Mouse (Mus musculus): Measurements from ENCODE around the gene Tsc22d1.

Gene Tsc22d1

GRCm38 (mm10) chr14:76414862-76415780 is at the start of gene Tsc22d1:
Gene Tsc22d1 (plus strand): TSS chr14:76414961.
- peak; percentile 56 for DNase-seq (ENCODE audit: low spot score)

GRCm38 (mm10) chr14:76373638-76374037 is 41.1 kb upstream of the Tsc22d1 start:
- no peak for DNase-seq (ENCODE audit: low spot score)

- no peak for DNase-seq (ENCODE audit: low spot score)
Observed at GRCm38 (mm10) chr14:76374601-76375000, 40.2 kb upstream of the Tsc22d1 start.

GRCm38 (mm10) chr14:76376561-76376960 is 38.2 kb upstream of the Tsc22d1 start:
- no peak for DNase-seq (ENCODE audit: low spot score)

- no peak for DNase-seq (ENCODE audit: low spot score)
Observed at GRCm38 (mm10) chr14:76379411-76379810, 35.4 kb upstream of the Tsc22d1 start.

- DNase-seq (ENCODE audit: low spot score), result no peak
Observed at GRCm38 (mm10) chr14:76388025-76388424, 26.7 kb upstream of the Tsc22d1 start.

GRCm38 (mm10) chr14:76398251-76398650 is 16.5 kb upstream of the Tsc22d1 start:
- no peak for DNase-seq (ENCODE audit: low spot score)

- no peak for DNase-seq (ENCODE audit: low spot score)
Observed at GRCm38 (mm10) chr14:76402574-76402973, 12.2 kb upstream of the Tsc22d1 start.

- no peak for DNase-seq (ENCODE audit: low spot score)
Observed at GRCm38 (mm10) chr14:76409111-76409510, 5.7 kb upstream of the Tsc22d1 start.

GRCm38 (mm10) chr14:76413773-76414121 is 1.0 kb upstream of the Tsc22d1 start:
- no peak for DNase-seq (ENCODE audit: low spot score)

GRCm38 (mm10) chr14:76414122-76414861 is 469 bp upstream of the Tsc22d1 start:
- peak; percentile 87 for DNase-seq (ENCODE audit: low spot score)

GRCm38 (mm10) chr14:76415781-76416301 is 1.1 kb downstream of the Tsc22d1 start:
- peak; percentile 27 for DNase-seq (ENCODE audit: low spot score)

GRCm38 (mm10) chr14:76416366-76417040 is 1.7 kb downstream of the Tsc22d1 start:
- no peak for DNase-seq (ENCODE audit: low spot score)

- DNase-seq (ENCODE audit: low spot score), result no peak
Observed at GRCm38 (mm10) chr14:76417346-76417745, 2.6 kb downstream of the Tsc22d1 start.

- no peak for DNase-seq (ENCODE audit: low spot score)
Observed at GRCm38 (mm10) chr14:76420726-76421125, 6.0 kb downstream of the Tsc22d1 start.

GRCm38 (mm10) chr14:76421162-76421561 is 6.4 kb downstream of the Tsc22d1 start:
- DNase-seq (ENCODE audit: low spot score), result no peak

- DNase-seq (ENCODE audit: low spot score), result no peak
Observed at GRCm38 (mm10) chr14:76425422-76425821, 10.7 kb downstream of the Tsc22d1 start.

GRCm38 (mm10) chr14:76425986-76426530 is 11.3 kb downstream of the Tsc22d1 start:
- no peak for DNase-seq (ENCODE audit: low spot score)

GRCm38 (mm10) chr14:76428855-76429254 is 14.1 kb downstream of the Tsc22d1 start:
- DNase-seq (ENCODE audit: low spot score), result no peak

- DNase-seq (ENCODE audit: low spot score), result no peak
Observed at GRCm38 (mm10) chr14:76431918-76432317, 17.2 kb downstream of the Tsc22d1 start.

GRCm38 (mm10) chr14:76432369-76432768 is 17.6 kb downstream of the Tsc22d1 start:
- DNase-seq (ENCODE audit: low spot score), result no peak

- DNase-seq (ENCODE audit: low spot score), result no peak
Observed at GRCm38 (mm10) chr14:76432816-76433215, 18.1 kb downstream of the Tsc22d1 start.
